Mouse (Mus musculus) intestine, postnatal 0 days (tissue): ENCODE measurements around the gene Pld1. TPM values are rescaled to one million over a fixed set of nuclear protein-coding genes. Genes with fewer than 3 reads are reported as not detected.

ENCODE experiments used
- ATAC-seq: fragments of 200-750 bp; cut with Nextera tagmentation; 2 replicates; pipeline ENCODE4 v1.8.0; 2017; ENCODE audit warnings: mild to moderate bottlenecking, moderate TSS enrichment, moderate library complexity
- H3K27ac ChIP-seq: fragments of 300-500 bp; sonication (generic); 2 replicates; pipeline ENCODE4 v1.5.1; 2014; ENCODE audit warnings: mild to moderate bottlenecking, low read depth, low read length, moderate library complexity
- H3K27me3 ChIP-seq: fragments of 300-500 bp; sonication (generic); replicated peaks from 2 replicates; pipeline ENCODE4 v1.6.1; 2014; ENCODE audit warnings: low read length, mixed read lengths; ENCODE audit not compliant: control insufficient read depth, insufficient read depth
- H3K36me3 ChIP-seq: fragments of 300-500 bp; sonication (generic); 2 replicates; pipeline ENCODE4 v1.6.1; 2014; ENCODE audit warnings: mild to moderate bottlenecking, moderate library complexity; ENCODE audit not compliant: control insufficient read depth, insufficient read depth
- H3K4me1 ChIP-seq: fragments of 300-500 bp; sonication (generic); replicated peaks from 2 replicates; pipeline ENCODE4 v1.6.1; 2014; ENCODE audit warnings: antibody characterized with exemption, low read length, mixed read lengths; ENCODE audit not compliant: control insufficient read depth, insufficient read depth
- H3K4me2 ChIP-seq: fragments of 300-500 bp; sonication (generic); replicated peaks from 2 replicates; pipeline ENCODE4 v1.6.1; 2014; ENCODE audit warnings: low read depth, mild to moderate bottlenecking, moderate library complexity
- H3K4me3 ChIP-seq: fragments of 300-500 bp; sonication (generic); 2 replicates; pipeline ENCODE4 v1.5.1; 2014; ENCODE audit warnings: low read depth, low read length
- H3K9ac ChIP-seq: fragments of 300-500 bp; sonication (generic); 2 replicates; pipeline ENCODE4 v1.6.1; 2014; ENCODE audit warnings: mild to moderate bottlenecking, low read depth, low read length
- H3K9me3 ChIP-seq: fragments of 300-500 bp; sonication (generic); 2 replicates; pipeline ENCODE4 v1.6.1; 2016; ENCODE audit warnings: mixed run types; ENCODE audit not compliant: control insufficient read depth
- CTCF ChIP-seq: sonication (generic); IDR thresholded peaks from 2 replicates; pipeline ENCODE4 v1.5.1; 2016; ENCODE audit warnings: low read depth, mild to moderate bottlenecking, control low read depth, antibody characterized with exemption, moderate library complexity
- WGBS: fragments of 180-500 bp; shearing (Covaris S2); extraction: QIAGEN DNeasy Blood & Tissue Kit; methylation state at CpG from one replicate; pipeline ENCODE4 v1.1.7; 2014; 5-methylcytosine and 5-hydroxymethylcytosine counted together
- polyA plus RNA-seq: library from polyadenylated mRNA; unstranded; fragments of >200 nt; fragmentation: Nextera tagmentation; extraction: Ambion mirVana; gene quantifications from 2 replicates; pipeline ENCODE4 v1.2.1, GENCODE M21; 2015

Pld1 gene
- polyA plus RNA-seq, 1 experiment from 2014 or later = 18.1 TPM

- no peak overlapping the region for H3K4me2 ChIP-seq
- H3K27ac ChIP-seq = no peak overlapping the region
- no peaks in the 10 kb centered on the region for H3K4me1 ChIP-seq
- no peaks in the 10 kb centered on the region for H3K9me3 ChIP-seq
- H3K9ac ChIP-seq = no peak overlapping the region
- no peak for ATAC-seq
- WGBS = 95% methylated on average over 2 of the region's 2 CpGs
- H3K36me3 ChIP-seq = peaks cover 46% of the 10 kb centered on the region
- no peak for TF ChIP-seq CTCF
- H3K27me3 ChIP-seq = no peaks in the 10 kb centered on the region
- no peak overlapping the region for H3K4me3 ChIP-seq
Measured at GRCm38 (mm10) chr3:28113881-28114280, 175.4 kb downstream of the Pld1 start.

- no peak overlapping the region for H3K4me2 ChIP-seq
- no peaks in the 10 kb centered on the region for H3K27me3 ChIP-seq
- H3K4me1 ChIP-seq = no peaks in the 10 kb centered on the region
- H3K9me3 ChIP-seq = no peaks in the 10 kb centered on the region
- no peak overlapping the region for H3K27ac ChIP-seq
- ATAC-seq = no peak
- WGBS = 76% methylated on average over 5 of the region's 5 CpGs
- no peak overlapping the region for H3K4me3 ChIP-seq
- TF ChIP-seq CTCF = no peak
- H3K9ac ChIP-seq = no peak overlapping the region
- H3K36me3 ChIP-seq = no peaks in the 10 kb centered on the region
Measured at GRCm38 (mm10) chr3:28141716-28142115, 203.2 kb downstream of the Pld1 start.

- Histone ChIP-seq H3K4me2 (no peak overlapping the region), H3K36me3 (no peaks in the 10 kb centered on the region), H3K9me3 (no peaks in the 10 kb centered on the region), H3K4me1 (no peaks in the 10 kb centered on the region), H3K4me3 (no peak overlapping the region), H3K9ac (no peak overlapping the region), H3K27ac (no peak overlapping the region), H3K27me3 (no peaks in the 10 kb centered on the region)
- WGBS = 78% methylated on average over 2 of the region's 2 CpGs
- no peak for ATAC-seq
- no peak for TF ChIP-seq CTCF
Measured at GRCm38 (mm10) chr3:28142121-28142520, 203.6 kb downstream of the Pld1 start.

- Histone ChIP-seq H3K4me2 (no peak overlapping the region), H3K36me3 (no peaks in the 10 kb centered on the region), H3K27ac (no peak overlapping the region), H3K9ac (no peak overlapping the region), H3K9me3 (no peaks in the 10 kb centered on the region), H3K27me3 (no peaks in the 10 kb centered on the region), H3K4me1 (no peaks in the 10 kb centered on the region), H3K4me3 (no peak overlapping the region)
- ATAC-seq = no peak
- TF ChIP-seq CTCF = no peak
Measured at GRCm38 (mm10) chr3:28144676-28145075, 206.2 kb downstream of the Pld1 start.

GRCm38 (mm10) chr3:28145461-28145860 lies 207.0 kb downstream of the Pld1 start:
- Histone ChIP-seq H3K9ac (no peak overlapping the region), H3K4me3 (no peak overlapping the region), H3K27me3 (no peaks in the 10 kb centered on the region), H3K36me3 (no peaks in the 10 kb centered on the region), H3K27ac (no peak overlapping the region), H3K9me3 (no peaks in the 10 kb centered on the region), H3K4me2 (no peak overlapping the region), H3K4me1 (no peaks in the 10 kb centered on the region)
- ATAC-seq = no peak
- 79% methylated on average over 3 of the region's 3 CpGs for WGBS
- no peak for TF ChIP-seq CTCF

GRCm38 (mm10) chr3:28149656-28150256 lies 211.3 kb downstream of the Pld1 start:
- H3K27me3 ChIP-seq = no peaks in the 10 kb centered on the region
- H3K4me3 ChIP-seq = no peak overlapping the region
- no peaks in the 10 kb centered on the region for H3K4me1 ChIP-seq
- no peak for ATAC-seq
- H3K9me3 ChIP-seq = peaks cover 4% of the 10 kb centered on the region; the same call in 1 of the 2 replicates
- no peak overlapping the region for H3K4me2 ChIP-seq
- H3K36me3 ChIP-seq = no peaks in the 10 kb centered on the region
- no peak overlapping the region for H3K9ac ChIP-seq
- WGBS = 81% methylated on average over 2 of the region's 2 CpGs
- no peak for TF ChIP-seq CTCF
- no peak overlapping the region for H3K27ac ChIP-seq

- Histone ChIP-seq H3K4me3 (no peak overlapping the region), H3K27ac (no peak overlapping the region), H3K9me3 (no peaks in the 10 kb centered on the region), H3K9ac (no peak overlapping the region), H3K27me3 (no peaks in the 10 kb centered on the region), H3K4me1 (no peaks in the 10 kb centered on the region), H3K4me2 (no peak overlapping the region), H3K36me3 (no peaks in the 10 kb centered on the region)
- no peak for TF ChIP-seq CTCF
- ATAC-seq = no peak
- WGBS = 75% methylated on average over 2 of the region's 2 CpGs
Measured at GRCm38 (mm10) chr3:28158006-28158405, 219.5 kb downstream of the Pld1 start.
